Mouse (Mus musculus) G1E-ER4 (cell line): ENCODE results near the gene Fbxo30. TPM values are rescaled to one million over a fixed set of nuclear protein-coding genes. Genes with fewer than 3 reads are reported as not detected.
A peak's percentile ranks its signal among the peaks of the same experiment; 100 is the strongest.

ENCODE experiments used
- GATA1 ChIP-seq: IDR thresholded peaks from one replicate; pipeline ENCODE4 v1.8.0; 2012; ENCODE audit warnings: low read length, inconsistent platforms
- polyA plus RNA-seq: library from polyadenylated mRNA; stranded (reverse); fragments of >175 nt; gene quantifications from 2 replicates; pipeline ENCODE4 v1.2.3, GENCODE M21; 2012

Fbxo30 gene
- polyA plus RNA-seq, 1 experiment: 3.0 TPM

GRCm38 (mm10) chr10:11319446-11319970 lies 38.4 kb downstream of the Fbxo30 start:
- no peak for TF ChIP-seq GATA1

- TF ChIP-seq GATA1: peak; percentile 56
These were observed 41.2 kb downstream of the Fbxo30 start for GRCm38 (mm10) chr10:11322316-11322715.

- TF ChIP-seq GATA1: peak; percentile 89
These were observed 42.2 kb downstream of the Fbxo30 start for GRCm38 (mm10) chr10:11323202-11323898.

- no peak for TF ChIP-seq GATA1
These were observed 45.4 kb downstream of the Fbxo30 start for GRCm38 (mm10) chr10:11326526-11326925.

GRCm38 (mm10) chr10:11343205-11344141 lies 62.3 kb downstream of the Fbxo30 start, which contains the start of gene Epm2a:
TSS of gene Epm2a (plus strand) at chr10:11343404.
- no peak for TF ChIP-seq GATA1

GRCm38 (mm10) chr10:11344536-11345468 lies 63.7 kb downstream of the Fbxo30 start:
- no peak for TF ChIP-seq GATA1

Other genes starting within 250 kb of the Fbxo30 start
- gene Grm1, start 199.0 kb upstream of the Fbxo30 start, polyA plus RNA-seq: not detected in 2 replicates
- gene Shprh, start 131.9 kb upstream of the Fbxo30 start, polyA plus RNA-seq: 4.0 and 6.8 TPM in 2 replicates
- 1.0 and 1.6 TPM in 2 replicates for gene Epm2a, start 62.1 kb downstream of the Fbxo30 start, polyA plus RNA-seq